Mouse (Mus musculus): ENCODE measurements around the gene Epdr1.

DNA sequence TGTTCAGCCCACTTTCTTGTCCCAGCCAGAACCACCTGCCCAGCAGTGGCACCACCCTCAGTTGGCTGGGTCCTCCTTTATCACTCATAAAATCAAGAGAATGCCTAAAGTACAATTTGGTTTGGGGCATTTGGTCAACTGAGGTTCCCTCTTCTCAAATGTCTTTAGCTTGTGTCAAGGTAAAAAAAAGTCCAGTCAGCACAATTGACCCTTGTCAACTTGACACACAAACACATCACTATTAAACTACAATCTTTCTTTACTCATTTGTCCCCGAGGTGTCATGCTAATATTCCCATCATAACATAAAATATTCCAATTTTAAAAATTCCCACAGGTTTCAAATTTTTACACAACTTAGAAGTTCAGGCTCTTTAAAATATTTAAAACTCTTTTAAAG is 5.4 kb downstream of the Epdr1 start:
- TF ChIP-seq CTCF (IDR thresholded peaks at IDR 0.05; ENCODE audit: low read depth) = no peak
- no peak for TF ChIP-seq EP300 (IDR thresholded peaks at IDR 0.05; ENCODE audit: low read depth)
